Mouse (Mus musculus): ENCODE results near the gene Htt. TPM values are rescaled to one million over a fixed set of nuclear protein-coding genes. Genes with fewer than 3 reads are reported as not detected.

The Htt gene
- polyA plus RNA-seq, 1 experiment: 11.4 TPM

DNA sequence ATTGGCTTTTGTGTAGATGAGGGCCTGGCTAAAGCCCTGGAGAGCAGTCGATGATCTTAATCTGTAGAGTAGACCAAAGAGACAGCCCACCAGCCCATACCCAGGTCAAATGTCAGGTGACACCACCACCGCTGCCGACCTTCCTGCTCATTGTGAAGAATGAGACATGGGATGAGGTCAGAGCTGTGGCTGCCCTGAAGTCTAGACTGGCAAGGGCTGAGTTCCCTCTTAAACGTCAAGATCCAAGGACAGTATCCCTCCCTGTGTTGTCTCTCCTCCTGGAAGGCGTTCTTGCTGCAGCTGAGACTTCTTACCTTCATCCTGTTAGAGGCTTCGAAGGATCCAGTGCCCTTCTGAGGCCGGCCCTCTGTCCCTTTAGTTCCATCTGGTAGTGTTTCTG lies 194.6 kb downstream of the Htt start:
- Histone ChIP-seq H3K4me1 (ENCODE audit: control insufficient read depth, insufficient read depth, low read length) (0 out of 2 replicates have a peak, but pooled peaks cover 2% of the 10 kb centered on the region), H3K27me3 (replicated peaks; ENCODE audit: control insufficient read depth, insufficient read depth, low read length) (no peaks in the 10 kb centered on the region), H3K27ac (ENCODE audit: insufficient read depth, low read depth, low read length) (no peak overlapping the region), H3K4me3 (ENCODE audit: insufficient read depth, low read depth, low read length) (no peak overlapping the region), H3K36me3 (ENCODE audit: control insufficient read depth, insufficient read depth, low read length) (no peaks in the 10 kb centered on the region)
- DNase-seq: no peak
- TF ChIP-seq CTCF (conservative IDR thresholded peaks at IDR 0.05; ENCODE audit: insufficient read depth, insufficient read length, low read depth, low read length) (no peak), POLR2A (IDR thresholded peaks at IDR 0.05; ENCODE audit: low read depth, low read length) (no peak)
- 81% methylated on average over 7 of the region's 7 CpGs for WGBS

DNA sequence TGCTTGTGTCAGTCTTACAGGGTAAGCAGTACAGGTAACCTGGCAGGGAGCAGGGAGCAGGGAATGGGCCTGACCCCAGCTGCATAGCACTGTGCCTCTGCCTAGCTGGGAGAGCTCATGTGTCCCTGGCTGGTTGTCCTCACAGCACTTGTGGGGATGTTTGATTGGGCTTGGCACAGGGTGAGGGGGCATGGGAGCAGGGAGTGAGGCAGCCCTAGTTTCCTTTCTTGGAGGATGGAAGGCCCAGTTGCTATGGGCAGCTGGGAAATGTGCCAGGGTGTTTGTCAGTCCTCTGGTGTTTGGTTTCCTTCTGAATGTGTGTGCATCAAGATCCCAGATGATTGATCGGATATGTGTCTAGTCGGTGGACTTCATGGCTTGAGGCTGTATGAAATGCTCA lies 195.5 kb downstream of the Htt start:
- WGBS: 45% methylated on average over 2 of the region's 2 CpGs
- Histone ChIP-seq H3K4me3 (ENCODE audit: insufficient read depth, low read depth, low read length) (no peak overlapping the region), H3K27me3 (replicated peaks; ENCODE audit: control insufficient read depth, insufficient read depth, low read length) (no peaks in the 10 kb centered on the region), H3K4me1 (ENCODE audit: control insufficient read depth, insufficient read depth, low read length) (0 out of 2 replicates have a peak, but pooled peaks cover 2% of the 10 kb centered on the region), H3K36me3 (ENCODE audit: control insufficient read depth, insufficient read depth, low read length) (no peaks in the 10 kb centered on the region), H3K27ac (ENCODE audit: insufficient read depth, low read depth, low read length) (no peak overlapping the region)
- TF ChIP-seq CTCF (conservative IDR thresholded peaks at IDR 0.05; ENCODE audit: insufficient read depth, insufficient read length, low read depth, low read length) (no peak), POLR2A (IDR thresholded peaks at IDR 0.05; ENCODE audit: low read depth, low read length) (no peak)
- no peak for DNase-seq

DNA sequence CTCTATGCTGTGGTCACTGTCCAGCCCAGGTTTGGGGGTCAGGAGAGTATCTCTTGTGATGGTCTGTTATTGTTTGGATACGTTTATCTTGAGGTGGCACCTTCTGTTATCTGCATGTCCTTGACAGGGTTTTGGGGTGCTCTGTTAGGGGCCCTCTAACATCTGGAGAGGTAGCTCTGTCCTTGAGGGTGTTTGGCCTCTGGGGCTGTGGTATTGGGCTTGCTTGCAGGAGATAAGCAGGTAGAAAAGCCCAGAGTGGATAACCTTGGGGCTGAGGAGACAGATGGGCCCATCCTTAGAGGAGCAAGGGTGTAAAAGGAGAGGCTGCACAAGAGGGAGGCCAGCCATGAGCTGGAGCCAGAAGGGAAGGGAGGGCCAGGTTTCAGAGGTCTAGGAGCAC lies 198.5 kb downstream of the Htt start:
- 81% methylated on average over 1 of the region's 1 CpGs for WGBS
- no peak overlapping the region for H3K27ac ChIP-seq (ENCODE audit: insufficient read depth, low read depth, low read length)
- no peak for DNase-seq

More for the DNA sequence above, 198.5 kb downstream of the Htt start:
- TF ChIP-seq CTCF (conservative IDR thresholded peaks at IDR 0.05; ENCODE audit: insufficient read depth, insufficient read length, low read depth, low read length): no peak
- TF ChIP-seq POLR2A (IDR thresholded peaks at IDR 0.05; ENCODE audit: low read depth, low read length): no peak
- Histone ChIP-seq H3K36me3 (ENCODE audit: control insufficient read depth, insufficient read depth, low read length) (no peaks in the 10 kb centered on the region), H3K4me1 (ENCODE audit: control insufficient read depth, insufficient read depth, low read length) (0 out of 2 replicates have a peak, but pooled peaks cover 2% of the 10 kb centered on the region), H3K27me3 (replicated peaks; ENCODE audit: control insufficient read depth, insufficient read depth, low read length) (no peaks in the 10 kb centered on the region), H3K4me3 (ENCODE audit: insufficient read depth, low read depth, low read length) (no peak overlapping the region)

Other genes starting within 250 kb of the Htt start
- 11.4 and 13.6 TPM in 2 replicates for gene Tnip2, start 247.7 kb upstream of the Htt start, polyA plus RNA-seq (2012; rRNA removed)
- 8.1 and 8.6 TPM in 2 replicates for gene Sh3bp2, start 235.9 kb upstream of the Htt start, polyA plus RNA-seq (2012; rRNA removed)
- 129 and 135 TPM in 2 replicates for gene Add1, start 188.1 kb upstream of the Htt start, polyA plus RNA-seq (2012; rRNA removed)
- gene Mfsd10, start 124.5 kb upstream of the Htt start, polyA plus RNA-seq (2012; rRNA removed): 55.6 and 77.2 TPM in 2 replicates
- gene Nop14, start 101.6 kb upstream of the Htt start, polyA plus RNA-seq (2012; rRNA removed): 9.6 and 10.2 TPM in 2 replicates
- 0.84 and 1.5 TPM in 2 replicates for gene Grk4, start 101.4 kb upstream of the Htt start, polyA plus RNA-seq (2012; rRNA removed)
- gene Msantd1, start 146.3 kb downstream of the Htt start, polyA plus RNA-seq (2012; rRNA removed): 1.1 and 1.8 TPM in 2 replicates
- gene Rgs12, start 187.7 kb downstream of the Htt start, polyA plus RNA-seq (2012; rRNA removed): 14.1 and 20.7 TPM in 2 replicates

Data from kidney, adult 2 months (tissue).